Comparison of ENCODE assay signal across 8 mouse cellular contexts in genomic region chr2:90782458-90782857, GRCm38 (mm10). TPM values are rescaled to one million over a fixed set of nuclear protein-coding genes. Genes with fewer than 3 reads are reported as not detected.
DNase-seq lines count a peak whose midpoint lies in the region; ATAC-seq and TF ChIP-seq lines count a peak whose summit lies in the region.

Agbl2 (plus strand) TSS chr2:90782727.

- peaks cover 3% of the 10 kb centered on the region for H3K4me1 ChIP-seq in testis, adult 2 months (ENCODE audit: control insufficient read depth, insufficient read depth, low read length)
- peaks cover 21% of the 10 kb centered on the region for H3K4me1 ChIP-seq in heart, embryonic 15.5 days (replicated peaks)
- 0 out of 2 replicates have a peak, but pooled peaks cover 14% of the 10 kb centered on the region for H3K4me1 ChIP-seq in limb, embryonic 13.5 days
- peaks cover 17% of the 10 kb centered on the region for H3K4me1 ChIP-seq in midbrain, embryonic 12.5 days

- no peaks in the 10 kb centered on the region for H3K9me3 ChIP-seq in heart, embryonic 15.5 days (replicated peaks)
- H3K9me3 ChIP-seq in limb, embryonic 13.5 days: no peaks in the 10 kb centered on the region
- H3K9me3 ChIP-seq in midbrain, embryonic 12.5 days: no peaks in the 10 kb centered on the region

- peak within 1 kb of the TSS; percentile 52 for H3K9ac ChIP-seq in heart, embryonic 15.5 days
- H3K9ac ChIP-seq in limb, embryonic 13.5 days: peak within 1 kb of the TSS; percentile 63
- peak within 1 kb of the TSS; percentile 54 for H3K9ac ChIP-seq in midbrain, embryonic 12.5 days (replicated peaks)

- no peak; the same call in 1 of the 2 replicates for TF ChIP-seq POLR2A in testis, adult 2 months (IDR thresholded peaks at IDR 0.05; ENCODE audit: control insufficient read depth, low read depth, low read length)

- DNase-seq in testis, postnatal 10 days (ENCODE audit: low spot score): no peak
- DNase-seq in embryo, embryonic 11 days: peak; percentile 74
- no peak for DNase-seq in urinary bladder, postnatal 10 days (ENCODE audit: low spot score)
- DNase-seq in left cerebral cortex, postnatal 36 days (ENCODE audit: low spot score in 2 of 2): no peak

- H3K4me2 ChIP-seq in heart, embryonic 15.5 days: peak within 1 kb of the TSS; percentile 97
- H3K4me2 ChIP-seq in limb, embryonic 13.5 days (replicated peaks): peak within 1 kb of the TSS; percentile 91
- H3K4me2 ChIP-seq in midbrain, embryonic 12.5 days (replicated peaks): peak within 1 kb of the TSS; percentile 68

- no peak for TF ChIP-seq CTCF in testis, adult 2 months (IDR thresholded peaks at IDR 0.05; ENCODE audit: control insufficient read depth, insufficient read depth, insufficient replicate concordance, low read depth, low read length)

- peak within 1 kb of the TSS; percentile 91 for H3K4me3 ChIP-seq in testis, adult 2 months (ENCODE audit: control insufficient read depth, low read depth, low read length)
- peak within 1 kb of the TSS; percentile 66 for H3K4me3 ChIP-seq in heart, embryonic 15.5 days
- peak within 1 kb of the TSS; percentile 53 for H3K4me3 ChIP-seq in limb, embryonic 13.5 days
- peak within 1 kb of the TSS; percentile 33 for H3K4me3 ChIP-seq in midbrain, embryonic 12.5 days

- peak within 1 kb of the TSS; percentile 90 for H3K27ac ChIP-seq in testis, adult 2 months (ENCODE audit: control insufficient read depth, insufficient read depth, low read depth, low read length)
- no peak within 1 kb of the TSS for H3K27ac ChIP-seq in heart, embryonic 15.5 days
- H3K27ac ChIP-seq in limb, embryonic 13.5 days: no peak within 1 kb of the TSS
- H3K27ac ChIP-seq in midbrain, embryonic 12.5 days (replicated peaks): no peak within 1 kb of the TSS

- peak; percentile 56 for ATAC-seq in heart, embryonic 15.5 days (replicated peaks; ENCODE audit: insufficient number of reproducible peaks, insufficient read depth, low FRiP score, low read depth)
- peak; percentile 74 for ATAC-seq in limb, embryonic 13.5 days (ENCODE audit: low FRiP score, low read depth)
- ATAC-seq in midbrain, embryonic 12.5 days (ENCODE audit: low FRiP score, low read depth): peak; percentile 78

- intact Hi-C loops in left cerebral cortex, postnatal 36 days (cut with DNase I): no loop called here

- peaks cover 2% of the 10 kb centered on the region; the same call in 1 of the 2 replicates for H3K36me3 ChIP-seq in testis, adult 2 months (ENCODE audit: control insufficient read depth, insufficient read depth, low read length)
- peaks cover 30% of the 10 kb centered on the region for H3K36me3 ChIP-seq in heart, embryonic 15.5 days
- peaks cover 38% of the 10 kb centered on the region for H3K36me3 ChIP-seq in limb, embryonic 13.5 days
- peaks cover 38% of the 10 kb centered on the region for H3K36me3 ChIP-seq in midbrain, embryonic 12.5 days

- H3K27me3 ChIP-seq in testis, adult 2 months (ENCODE audit: control insufficient read depth, insufficient read depth, low read length): no peaks in the 10 kb centered on the region
- no peaks in the 10 kb centered on the region for H3K27me3 ChIP-seq in heart, embryonic 15.5 days
- peaks cover 10% of the 10 kb centered on the region; the same call in 1 of the 2 replicates for H3K27me3 ChIP-seq in limb, embryonic 13.5 days
- peaks cover 18% of the 10 kb centered on the region for H3K27me3 ChIP-seq in midbrain, embryonic 12.5 days

- 4% methylated on average over 11 of the region's 11 CpGs for WGBS in heart, embryonic 15.5 days
- WGBS in limb, embryonic 13.5 days: 2% methylated on average over 11 of the region's 11 CpGs
- WGBS in midbrain, embryonic 12.5 days: 5% methylated on average over 11 of the region's 11 CpGs

RNA-seq across cellular contexts. Expression of gene Agbl2, which starts in this region (rescaled TPM):
- polyA plus RNA-seq in testis, adult 2 months (2012; rRNA removed): 69.0 and 76.0 TPM in 2 replicates
- polyA plus RNA-seq in heart, embryonic 15.5 days (2015; fragmentation: Nextera tagmentation; extraction: Ambion mirVana): 1.4 and 1.7 TPM in 2 replicates
- polyA plus RNA-seq in limb, embryonic 13.5 days (2015; fragmentation: Nextera tagmentation; extraction: Ambion mirVana): 1.2 and 1.4 TPM in 2 replicates
- 0.25 and 0.41 TPM in 2 replicates for polyA plus RNA-seq in midbrain, embryonic 12.5 days (2016; fragmentation: Nextera tagmentation; extraction: Ambion mirVana)
- total RNA-seq in left cerebral cortex, postnatal 36 days (2021): under 1 TPM; 0.37 to 0.82 TPM

Comparison
In these comparisons a context has a peak if more than half of its experiments do, and no peak if none do; other contexts are left out.
1. RNA of gene Agbl2 (polyA plus RNA-seq): 69.0 to 76.0 TPM in testis, adult 2 months; 1.4 to 1.7 TPM in heart, embryonic 15.5 days, 1.2 to 1.4 TPM in limb, embryonic 13.5 days and 0.25 to 0.41 TPM in midbrain, embryonic 12.5 days; every median in the first group is over 10 times any median in the second.
2. Peak in ATAC-seq, H3K4me3 ChIP-seq, H3K9ac ChIP-seq and H3K4me2 ChIP-seq in midbrain, embryonic 12.5 days; RNA of the gene not detected or under 1 TPM.
3. H3K4me3 ChIP-seq: peak in every context shown above with its lines; median percentile 91 in testis, adult 2 months; 66 in heart, embryonic 15.5 days; 53 in limb, embryonic 13.5 days; 33 in midbrain, embryonic 12.5 days.
4. Peak in every context shown above with its lines, with median percentiles within 50 percentile points of each other: ATAC-seq, H3K4me2 ChIP-seq and H3K9ac ChIP-seq.